Mouse (Mus musculus) adrenal gland, adult (tissue): ENCODE results near the gene Cbarp.

Experiments used
- DNase-seq, 2 experiments: peaks; one replicate each; pipeline ENCODE4 v3.0.0; 2022 to 2023; ENCODE audit warnings: low spot score in 1 of 2; ENCODE audit not compliant: inconsistent age in 2 of 2

Cbarp gene

GRCm38 (mm10) chr10:80140666-80141035 lies at the start of gene Cbarp:
Cbarp (minus strand) TSS chr10:80140835.
- no peak for DNase-seq

- DNase-seq: no peak
These were observed 49.4 kb upstream of the Cbarp start for GRCm38 (mm10) chr10:80189999-80190398.

DNA sequence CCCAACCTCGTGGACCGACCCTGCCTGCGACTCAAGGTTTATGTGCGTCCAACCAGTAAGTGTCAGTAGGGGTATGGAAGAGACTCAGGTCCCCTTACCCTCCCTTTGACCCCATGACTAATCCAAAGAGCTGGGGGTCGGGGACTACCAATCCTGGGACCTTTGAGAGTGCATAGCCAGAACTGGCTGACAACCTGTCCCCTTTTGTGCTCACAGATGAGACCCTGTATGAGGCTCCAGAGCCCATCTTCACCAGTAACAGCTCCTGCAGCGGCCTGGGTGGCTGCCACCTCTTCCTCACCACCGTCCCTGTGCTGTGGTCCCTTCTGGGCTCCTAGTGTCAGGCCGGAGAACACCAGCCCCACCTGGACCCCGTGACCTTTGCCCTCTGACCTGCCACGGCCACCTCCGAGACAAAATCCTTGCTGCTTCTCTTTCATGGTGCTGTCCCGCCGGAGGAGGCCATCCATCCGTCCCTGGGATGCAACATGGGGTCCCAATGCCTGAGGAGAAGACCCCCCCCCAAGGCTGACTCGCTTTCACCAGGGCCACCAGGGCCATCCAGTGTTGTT lies 47.9 kb upstream of the Cbarp start:
- no peak for DNase-seq

GRCm38 (mm10) chr10:80187739-80188138 lies 47.1 kb upstream of the Cbarp start:
- no peak for DNase-seq

GRCm38 (mm10) chr10:80186649-80187048 lies 46.0 kb upstream of the Cbarp start:
- no peak for DNase-seq

DNA sequence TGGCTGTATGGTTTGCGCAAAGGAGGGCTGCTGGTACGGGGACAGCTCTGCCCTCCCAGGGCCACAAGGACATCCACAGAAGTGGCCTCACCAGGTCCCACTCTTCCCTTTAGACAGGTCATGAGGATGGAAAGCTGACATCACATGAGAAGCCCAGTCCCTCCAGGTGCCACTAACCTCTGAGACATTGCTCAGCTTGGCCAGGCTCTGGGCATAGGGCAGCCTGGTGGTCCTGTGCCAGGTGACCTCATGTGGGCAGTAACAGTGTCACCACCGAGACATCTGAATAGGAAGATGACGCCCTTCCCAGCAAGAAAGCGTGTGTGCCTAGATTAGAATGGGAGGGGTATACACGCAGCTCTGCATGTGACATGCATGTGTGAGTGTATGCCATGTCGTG lies 41.9 kb upstream of the Cbarp start:
- DNase-seq: no peak

DNA sequence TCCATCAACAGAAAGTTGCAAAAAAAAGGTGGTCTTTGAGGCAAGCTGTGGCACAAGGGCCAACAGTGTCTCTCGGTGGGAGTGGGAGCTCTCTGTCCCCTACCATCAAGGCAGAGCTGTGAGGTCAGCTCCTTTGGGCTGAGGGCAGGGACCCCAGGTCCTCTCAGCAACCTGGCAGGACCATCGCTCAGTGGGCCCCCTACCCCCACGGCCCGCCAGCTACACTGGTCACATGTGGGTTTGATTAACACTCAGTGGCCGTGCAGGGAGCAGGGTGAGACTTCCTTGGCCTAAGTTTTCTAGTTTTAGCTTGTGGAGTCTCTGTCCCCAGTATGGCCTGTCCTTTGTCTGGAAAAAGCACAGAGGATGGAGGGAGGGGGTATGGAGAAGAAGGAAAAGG lies 40.2 kb upstream of the Cbarp start:
- DNase-seq: no peak

DNA sequence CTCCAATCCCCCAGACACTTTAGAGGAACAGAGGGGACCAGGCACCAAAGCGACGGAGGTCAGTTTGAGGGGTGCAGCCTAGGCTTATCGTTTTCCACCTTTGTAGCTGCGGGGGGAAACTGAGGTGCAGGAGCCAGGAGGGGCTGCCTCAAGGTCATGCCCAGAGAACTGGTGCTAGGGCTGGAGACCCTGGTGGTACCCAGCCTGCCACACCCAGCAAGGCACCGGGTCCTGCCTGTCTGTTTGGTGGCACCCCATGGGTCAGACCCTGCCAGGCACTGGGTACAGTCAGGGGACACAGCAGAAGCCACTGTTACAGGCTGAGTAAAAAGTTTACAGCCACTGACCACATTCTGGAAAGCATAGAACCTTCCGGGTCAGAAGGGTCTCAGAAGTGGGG lies 39.7 kb upstream of the Cbarp start:
- DNase-seq: no peak

- DNase-seq: peak; percentile 69 to 75
These were observed 38.7 kb upstream of the Cbarp start, which contains the start of gene Efna2 for GRCm38 (mm10) chr10:80179068-80180051. Efna2 (plus strand) TSS chr10:80179482.

GRCm38 (mm10) chr10:80177441-80178279 lies 37.0 kb upstream of the Cbarp start:
- peak; percentile 90 to 92 for DNase-seq

DNA sequence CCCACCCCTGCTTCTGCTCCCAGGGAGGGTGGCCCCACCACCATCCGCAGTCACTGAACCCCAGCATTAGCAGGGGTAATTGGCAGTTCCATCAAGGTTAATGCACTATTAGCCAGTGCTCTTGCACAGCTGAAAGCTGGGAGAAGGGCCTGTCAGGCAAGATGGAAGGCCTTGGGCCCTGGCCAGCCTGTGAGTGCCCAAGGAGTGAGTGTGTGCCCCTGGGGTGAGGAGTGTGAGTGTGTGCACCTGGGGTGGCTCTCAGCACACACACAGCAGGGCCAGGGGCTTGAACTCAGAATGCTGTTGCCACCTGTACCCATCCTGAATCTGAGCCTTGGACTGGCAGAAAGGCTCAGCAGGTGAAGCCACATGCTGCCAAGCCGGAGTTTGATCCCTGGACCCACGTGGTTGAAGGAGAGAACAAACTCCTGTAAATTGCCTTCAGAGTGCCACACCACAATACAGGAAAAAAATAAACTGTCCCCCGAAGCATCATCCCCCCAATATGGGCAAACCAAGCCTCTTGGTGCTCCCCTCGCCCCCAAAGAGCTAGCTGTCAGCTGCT lies 35.7 kb upstream of the Cbarp start:
- DNase-seq: peak; percentile 56 to 84

GRCm38 (mm10) chr10:80175536-80176269 lies 35.1 kb upstream of the Cbarp start:
- DNase-seq: peak in 1 of 2 experiments; percentile 75

GRCm38 (mm10) chr10:80174705-80175104 lies 34.1 kb upstream of the Cbarp start:
- DNase-seq: peak; percentile 54 to 69

DNA sequence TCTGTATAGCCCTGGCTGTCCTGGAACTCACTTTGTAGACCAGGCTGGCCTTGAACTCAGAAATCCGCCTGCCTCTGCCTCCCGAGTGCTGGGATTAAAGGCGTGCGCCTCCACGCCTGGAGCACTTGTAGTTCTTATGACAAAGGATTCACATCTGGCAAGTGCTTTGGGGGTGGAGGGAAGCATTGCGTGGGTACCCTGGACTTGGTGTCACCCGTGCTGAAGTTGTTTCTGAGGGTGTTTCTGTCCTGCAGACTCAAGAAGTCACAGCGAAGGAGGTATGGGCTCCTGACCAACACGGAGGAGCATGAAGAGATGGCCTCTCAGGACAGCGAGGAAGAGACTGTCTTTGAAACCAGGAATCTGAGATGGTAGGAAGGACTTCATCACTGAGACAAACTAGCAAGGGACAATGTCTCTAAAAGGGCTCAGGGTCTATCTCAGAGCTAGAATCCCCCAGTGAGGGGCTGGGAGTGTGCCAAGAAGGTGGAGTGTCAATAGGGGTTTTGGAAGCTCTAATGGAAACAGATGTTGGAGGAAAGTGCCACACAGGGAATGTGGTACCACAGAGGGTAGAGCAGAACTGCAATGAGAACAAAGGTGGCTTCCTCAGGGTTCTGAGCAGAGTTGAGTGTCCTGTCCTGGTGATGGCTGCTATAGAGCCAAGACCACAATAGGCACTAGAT lies 33.5 kb upstream of the Cbarp start:
- peak; percentile 33 to 59 for DNase-seq

- DNase-seq: peak in 1 of 2 experiments; percentile 80
These were observed 32.7 kb upstream of the Cbarp start for GRCm38 (mm10) chr10:80173358-80173757.

GRCm38 (mm10) chr10:80172527-80173292 lies 32.1 kb upstream of the Cbarp start, which contains the start of gene 1600002K03Rik:
1600002K03Rik (plus strand) TSS chr10:80172944.
- peak; percentile 94 to 98 for DNase-seq

- DNase-seq: peak; percentile 60 to 72
These were observed 31.3 kb upstream of the Cbarp start for GRCm38 (mm10) chr10:80171760-80172526.

DNA sequence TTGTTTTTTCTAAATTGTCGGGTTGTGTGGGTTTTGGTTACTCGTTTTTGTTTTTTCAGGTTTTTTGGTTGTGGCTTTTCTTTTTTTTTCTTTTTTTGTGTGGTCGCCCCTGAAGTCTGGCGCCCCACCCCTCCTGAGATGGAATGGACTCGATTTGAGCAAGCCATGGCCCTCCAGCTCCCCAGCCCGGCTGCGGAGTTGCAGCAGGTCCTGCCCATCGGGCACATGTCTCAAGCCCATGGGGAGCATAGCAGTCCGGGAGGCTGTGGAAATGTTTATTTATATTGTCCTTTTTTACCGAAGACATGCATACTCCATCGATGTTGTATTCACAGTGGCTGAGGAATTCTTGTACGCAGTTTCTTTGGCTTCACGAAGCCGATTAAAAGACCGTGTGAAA lies 30.6 kb upstream of the Cbarp start:
- peak; percentile 29 to 44 for DNase-seq
